Mouse (Mus musculus) subcutaneous adipose tissue, adult 2 months (tissue): ENCODE measurements around the gene Gm2007. TPM values are rescaled to one million over a fixed set of nuclear protein-coding genes. Genes with fewer than 3 reads are reported as not detected.

Experiments
- polyA plus RNA-seq: library from polyadenylated mRNA; depleted of rRNA; stranded (reverse); fragments of >200 nt; gene quantifications from 2 replicates; pipeline ENCODE4 v1.2.3, GENCODE M21; 2012; ENCODE audit warnings: low replicate concordance; rRNA removed

Gm2007 gene
- not detected in 2 replicates for polyA plus RNA-seq

DNA sequence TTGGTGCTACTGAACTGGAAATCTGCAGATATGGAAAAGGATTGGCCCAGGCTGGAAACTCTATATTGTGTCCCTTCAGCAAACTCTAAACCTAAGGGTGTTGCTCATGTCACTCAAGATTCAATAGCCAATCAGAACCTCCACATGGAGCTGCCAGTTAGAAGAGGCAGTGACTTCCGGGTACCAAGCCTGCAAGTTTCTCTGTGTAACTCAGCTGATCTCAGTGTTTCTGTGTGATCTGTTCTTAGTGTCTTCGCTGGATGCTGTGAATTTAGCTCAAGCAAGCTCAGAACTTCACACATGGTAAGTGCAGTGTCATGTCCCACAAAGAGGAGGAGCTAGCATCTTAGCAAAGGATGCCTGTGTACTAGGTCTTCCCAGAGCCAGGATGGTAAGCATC lies at the start of gene Gm2007:
TSS of gene Gm2007 (plus strand) at position 301 of the 400 bp plus-strand sequence.

DNA sequence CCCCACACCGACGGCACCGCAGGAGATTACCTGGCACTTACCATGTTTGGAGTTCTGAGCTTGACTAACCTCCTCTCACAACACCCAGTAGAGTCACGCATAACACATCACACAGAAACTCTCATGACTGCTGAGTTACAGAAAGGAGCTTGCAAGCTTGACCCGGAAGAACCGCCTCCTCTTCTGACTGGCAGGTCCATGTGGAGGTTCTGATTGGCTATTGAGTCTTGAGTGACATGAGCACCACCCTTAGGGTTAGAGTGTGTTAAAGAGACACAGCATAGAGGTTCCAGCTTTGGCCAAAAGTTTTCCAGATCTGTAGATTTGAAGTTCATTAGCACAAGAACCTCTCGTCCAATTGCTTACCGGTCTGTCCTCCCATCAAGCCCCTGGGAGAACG lies 37.8 kb upstream of the Gm2007 start, which contains the start of gene Zfp969:
TSS of gene Zfp969 (minus strand) at position 101 of the 400 bp plus-strand sequence.

DNA sequence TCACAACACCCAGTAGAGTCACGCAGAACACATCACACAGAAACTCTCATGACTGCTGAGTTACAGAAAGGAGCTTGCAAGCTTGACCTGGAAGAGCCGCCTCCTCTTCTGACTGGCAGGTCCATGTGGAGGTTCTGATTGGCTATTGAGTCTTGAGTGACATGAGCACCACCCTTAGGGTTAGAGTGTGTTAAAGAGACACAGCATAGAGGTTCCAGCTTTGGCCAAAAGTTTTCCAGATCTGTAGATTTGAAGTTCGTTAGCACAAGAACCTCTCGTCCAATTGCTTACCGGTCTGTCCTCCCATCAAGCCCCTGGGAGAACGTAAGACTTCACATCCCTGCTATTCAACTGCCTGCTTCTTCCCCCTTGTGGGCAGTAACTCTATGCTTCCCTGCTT lies 59.7 kb downstream of the Gm2007 start, which contains the start of gene Gm14288:
TSS of gene Gm14288 (minus strand) at position 101 of the 400 bp plus-strand sequence.

Other genes starting within 250 kb of the Gm2007 start
- not detected in 2 replicates for gene Gm11007, start 97.6 kb upstream of the Gm2007 start, polyA plus RNA-seq
- 2.8 TPM in 1 of 2 replicates, not detected in the other for gene Zfp969, start 37.9 kb upstream of the Gm2007 start, polyA plus RNA-seq
- 2.9 and 3.6 TPM in 2 replicates for gene Gm14288, start 59.6 kb downstream of the Gm2007 start, polyA plus RNA-seq
- gene Gm6710, start 127.7 kb downstream of the Gm2007 start, polyA plus RNA-seq = 4.9 and 9.2 TPM in 2 replicates
- 0.93 and 0.95 TPM in 2 replicates for gene Zfp966, start 189.6 kb downstream of the Gm2007 start, polyA plus RNA-seq
- gene Gm2026, start 223.8 kb downstream of the Gm2007 start, polyA plus RNA-seq = 0.63 TPM in 1 of 2 replicates, not detected in the other